Mouse (Mus musculus) heart, postnatal 4 days (tissue): ENCODE data around the gene Nadk. TPM values are rescaled to one million over a fixed set of nuclear protein-coding genes. Genes with fewer than 3 reads are reported as not detected.

Source experiments
- DNase-seq: peaks from one replicate; pipeline ENCODE4 v3.0.0; 2021
- total RNA-seq, 2 experiments: library from RNA; stranded (reverse); gene quantifications; 2 replicates each; pipeline ENCODE4 v1.2.3; 2021

The Nadk gene
- total RNA-seq, 2 experiments from 2014 or later = 33.6 to 36.3 TPM

DNA sequence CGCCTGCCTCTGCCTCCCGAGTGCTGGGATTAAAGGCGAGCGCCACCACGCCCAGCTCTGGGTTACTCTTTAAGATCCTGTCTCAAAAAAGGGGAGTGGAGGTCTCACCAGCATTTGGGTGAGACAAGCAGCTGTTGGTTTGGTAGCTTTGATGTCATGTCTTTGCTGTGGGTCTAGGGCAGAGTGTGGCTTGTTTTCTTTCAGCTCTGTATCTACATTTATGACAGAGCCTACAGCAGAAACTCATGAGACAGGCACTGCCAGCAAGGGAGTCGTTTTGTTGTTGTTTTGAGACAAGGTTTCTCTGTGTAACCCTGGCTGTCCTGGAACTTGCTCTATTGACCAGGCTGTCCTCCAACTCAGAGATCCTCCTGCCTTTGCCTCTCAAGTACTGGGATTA lies 41.6 kb downstream of the Nadk start:
- no peak for DNase-seq

DNA sequence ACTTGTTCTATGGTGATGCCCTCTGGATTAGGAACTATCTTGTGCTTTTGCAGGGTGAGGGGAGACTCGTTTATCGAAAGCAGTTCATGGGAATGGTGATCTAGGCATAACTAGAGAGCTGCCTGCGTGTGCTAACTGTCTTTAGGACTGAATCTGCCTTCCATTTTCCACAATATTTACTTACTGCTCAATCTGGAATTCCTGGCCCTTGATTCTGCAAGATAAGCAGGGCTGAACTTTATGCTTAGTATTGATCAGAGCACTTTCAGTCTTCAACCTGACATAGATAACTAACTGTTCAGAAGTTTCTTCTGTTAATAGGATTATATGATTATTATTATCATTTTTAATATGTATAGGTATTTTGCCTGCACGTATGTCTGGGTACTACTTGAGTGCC lies 43.0 kb downstream of the Nadk start:
- DNase-seq = no peak

DNA sequence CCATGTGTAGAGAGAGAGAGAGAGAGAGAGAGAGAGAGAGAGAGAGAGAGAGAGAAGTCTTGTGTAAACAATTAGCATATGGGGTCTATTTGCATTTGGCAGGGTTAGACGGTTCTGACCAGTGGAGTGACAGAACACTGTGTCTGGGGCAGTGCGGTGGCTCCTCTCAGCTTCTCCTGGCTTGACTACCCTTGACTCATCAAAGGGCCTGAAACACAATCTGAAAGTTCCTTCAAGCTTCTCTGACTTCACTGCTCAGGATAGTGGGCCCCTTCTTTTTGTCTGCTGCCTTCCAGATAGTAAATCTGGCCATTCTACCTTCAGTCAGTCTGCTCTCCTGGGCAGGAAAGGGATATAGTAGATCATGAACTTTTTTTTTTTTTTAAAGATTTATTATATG lies 44.6 kb downstream of the Nadk start:
- DNase-seq = no peak

DNA sequence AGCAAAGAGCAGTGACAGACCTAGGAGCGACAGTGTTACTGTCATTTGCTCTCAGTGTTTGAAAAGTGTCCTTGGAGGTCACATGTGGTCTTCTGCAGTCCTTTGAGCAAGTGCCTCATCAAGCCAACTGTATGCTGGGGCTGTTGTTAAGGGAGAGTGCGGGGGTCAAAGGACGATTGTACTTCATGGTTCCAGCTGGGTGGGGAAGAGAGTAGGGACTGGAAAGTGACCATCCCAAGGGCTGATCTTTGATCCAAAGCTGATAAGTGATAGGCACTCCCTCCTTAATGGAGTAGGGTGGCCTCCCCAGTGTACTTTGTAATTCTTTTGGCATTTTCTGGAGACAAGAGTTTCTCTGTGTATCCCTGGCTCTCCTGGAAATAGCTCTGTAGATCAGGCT lies 49.7 kb downstream of the Nadk start:
- no peak for DNase-seq

DNA sequence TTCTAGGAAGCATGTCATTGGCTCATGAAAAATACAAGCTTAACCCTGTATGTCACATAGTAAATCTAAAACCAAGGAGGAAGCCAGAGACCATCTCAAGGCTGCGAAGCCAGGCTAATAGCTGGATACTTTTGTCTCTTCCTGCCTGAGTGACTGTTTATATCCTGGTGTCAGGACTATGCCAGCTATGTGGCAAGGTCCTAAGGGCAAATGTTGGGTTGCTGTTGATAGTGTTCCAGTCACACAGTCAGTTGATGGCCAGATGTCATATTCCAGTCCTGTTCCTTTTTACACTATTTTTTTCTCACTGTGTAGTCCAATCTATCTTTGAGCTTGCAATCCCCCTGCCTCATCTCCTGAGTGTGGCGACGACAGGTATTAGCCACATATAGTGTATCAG lies 51.1 kb downstream of the Nadk start:
- DNase-seq = no peak

DNA sequence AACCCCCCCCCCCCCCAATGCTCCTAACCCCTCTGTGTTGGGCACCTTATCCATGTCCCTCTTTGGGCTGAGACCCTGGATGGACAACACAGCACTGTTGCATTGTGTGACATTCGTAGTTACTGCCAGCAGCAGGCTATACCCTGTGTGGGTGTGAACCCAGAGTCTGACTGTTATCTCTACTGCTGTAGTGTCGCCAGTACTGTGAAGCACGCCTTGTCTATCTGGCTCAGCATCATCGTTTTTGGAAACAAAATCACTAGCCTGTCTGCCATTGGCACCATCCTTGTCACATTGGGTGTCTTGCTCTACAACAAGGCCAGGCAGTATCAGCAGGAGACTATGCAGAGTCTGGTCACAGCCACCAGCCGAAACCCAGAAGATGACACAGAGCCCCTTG lies 56.1 kb downstream of the Nadk start:
- DNase-seq = no peak

DNA sequence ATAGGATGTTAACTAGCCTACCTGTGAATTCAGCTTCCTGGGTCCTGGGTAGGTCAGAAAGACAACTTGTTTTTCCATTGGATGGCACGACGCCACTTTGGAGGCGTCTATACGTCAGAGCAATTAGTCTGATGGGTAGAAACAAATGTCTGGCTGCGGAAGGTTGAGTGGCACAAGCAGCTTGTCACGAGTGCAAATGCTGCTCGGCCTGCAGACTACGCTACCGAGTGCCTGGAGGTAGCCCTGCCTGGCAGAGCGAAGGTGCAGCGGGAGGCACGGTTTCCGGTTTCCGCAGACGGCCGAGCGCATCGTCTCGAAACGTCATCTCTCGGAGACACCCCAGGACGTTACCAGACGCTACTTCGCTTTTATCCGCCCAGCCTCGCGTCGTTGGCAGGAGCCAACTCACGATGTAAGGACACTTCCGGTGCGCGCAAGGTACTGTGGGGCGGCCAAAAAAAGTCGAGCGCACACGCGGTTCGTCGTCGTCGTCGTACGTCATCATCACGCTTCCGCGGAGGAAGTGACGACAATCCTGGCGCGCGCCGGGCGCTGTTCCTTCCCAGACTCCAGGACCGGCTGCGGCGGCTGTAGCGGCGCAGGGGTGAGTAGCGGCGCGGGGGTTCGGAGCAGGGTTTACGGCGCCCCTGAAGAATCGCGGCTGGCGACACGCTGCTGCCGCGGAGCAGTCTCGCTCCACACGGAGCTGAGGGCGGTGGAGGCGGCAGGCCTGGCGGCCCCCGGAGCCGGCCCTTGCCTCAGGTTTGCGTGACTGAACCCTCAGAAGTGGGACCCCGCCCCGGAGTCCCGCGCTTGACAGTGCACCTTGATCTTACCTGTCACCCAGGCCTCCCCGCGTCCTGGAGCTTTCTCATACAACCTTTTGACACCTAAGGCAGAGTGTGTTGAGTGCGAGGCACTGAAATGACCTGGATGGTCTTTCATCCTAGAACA lies 62.4 kb downstream of the Nadk start, which contains the start of gene Cdk11b:
Gene Cdk11b (plus strand): TSS at position 517 of the 954 bp plus-strand sequence.
- DNase-seq = peak; percentile 96

DNA sequence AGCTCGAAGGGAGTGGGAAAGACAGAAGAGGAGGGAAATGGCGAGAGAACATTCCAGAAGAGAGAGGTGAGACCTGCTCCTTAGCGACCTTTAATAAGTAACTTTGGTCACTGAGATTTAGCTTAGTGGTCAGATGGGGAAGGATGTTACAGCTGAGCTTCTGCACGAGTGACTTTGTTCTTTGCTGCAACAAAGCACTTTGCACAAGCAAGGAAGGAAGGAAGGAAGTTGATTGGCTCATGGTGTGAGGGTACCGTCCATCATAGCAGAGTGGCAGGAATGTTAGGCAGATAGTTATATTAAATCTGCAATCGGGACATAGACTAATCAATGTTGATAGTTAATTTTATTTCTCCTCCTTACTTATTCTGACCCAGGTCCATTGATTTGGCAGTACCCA lies 68.1 kb downstream of the Nadk start:
- no peak for DNase-seq

DNA sequence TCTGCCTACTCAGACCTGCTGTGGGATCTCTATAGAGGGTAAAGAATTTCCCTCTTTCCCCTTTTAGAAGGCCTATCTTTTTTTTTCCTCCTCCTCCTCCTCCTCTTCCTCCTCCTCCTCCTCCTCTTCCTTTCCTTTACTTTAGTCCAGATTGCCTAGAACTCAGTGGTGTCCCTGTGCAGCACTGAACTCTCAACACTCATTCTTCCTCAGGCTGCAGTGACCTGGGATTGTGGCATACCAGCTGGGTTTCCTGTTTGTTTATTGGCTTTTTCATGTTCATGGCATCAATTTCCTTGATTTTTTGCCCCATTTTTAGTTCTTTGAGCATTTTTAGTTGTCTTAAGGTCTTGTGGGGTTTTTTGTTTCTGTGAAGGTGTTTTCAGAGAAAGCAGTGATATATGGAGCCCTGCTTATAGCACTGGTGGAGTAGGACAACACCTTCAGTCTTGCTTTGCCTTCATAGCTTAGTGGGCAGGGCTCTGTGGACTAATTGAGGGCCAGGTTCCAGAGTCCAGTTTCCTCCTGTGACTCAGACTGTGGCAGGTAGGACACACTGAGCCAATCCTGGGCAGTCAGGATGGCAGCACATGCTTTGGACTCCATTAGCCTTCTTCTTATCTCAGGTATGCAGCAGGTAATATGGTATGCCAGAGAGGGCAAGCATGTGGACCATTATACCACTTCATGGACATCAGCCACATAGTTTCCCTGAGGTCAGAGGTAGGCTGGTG lies 73.8 kb downstream of the Nadk start:
- DNase-seq = no peak

Other genes starting within 250 kb of the Nadk start
- gene Prkcz, start 201.0 kb upstream of the Nadk start, total RNA-seq = 1 to 10 TPM; 2.0 to 2.1 TPM
- gene Gabrd, start 164.3 kb upstream of the Nadk start, total RNA-seq = not detected
- gene Cfap74, start 153.2 kb upstream of the Nadk start, total RNA-seq = under 1 TPM; 0.25 to 0.33 TPM
- not detected for gene Tmem52, start 93.3 kb upstream of the Nadk start, total RNA-seq
- gene Gnb1, start 71.0 kb upstream of the Nadk start, total RNA-seq = 100 to 1,000 TPM; 386 to 391 TPM
- gene Slc35e2, start 39.0 kb downstream of the Nadk start, total RNA-seq = 10 to 100 TPM; 15.6 to 16.5 TPM
- gene Cdk11b, start 62.5 kb downstream of the Nadk start, total RNA-seq = 10 to 100 TPM; 30.1 to 32.3 TPM
- gene Gm10563, start 83.0 kb downstream of the Nadk start, total RNA-seq = not detected
- 10 to 100 TPM; 32.3 to 33.1 TPM for gene Mmp23, start 91.0 kb downstream of the Nadk start, total RNA-seq
- gene Mib2, start 106.8 kb downstream of the Nadk start, total RNA-seq = 10 to 100 TPM; 15.9 to 17.7 TPM
- 1 to 10 TPM; 3.5 to 4.7 TPM for gene Fndc10, start 132.0 kb downstream of the Nadk start, total RNA-seq
- 10 to 100 TPM; 60.3 to 64.9 TPM for gene Ssu72, start 142.4 kb downstream of the Nadk start, total RNA-seq
- gene Tmem240, start 172.4 kb downstream of the Nadk start, total RNA-seq = under 1 TPM; 0.36 to 0.43 TPM
- gene Atad3a, start 198.7 kb downstream of the Nadk start, total RNA-seq = 10 to 100 TPM; 82.7 to 89.7 TPM
- gene Vwa1, start 212.3 kb downstream of the Nadk start, total RNA-seq = 10 to 100 TPM; 11.5 to 12.5 TPM
- gene Tmem88b, start 223.5 kb downstream of the Nadk start, total RNA-seq = 1 to 10 TPM; 4.6 to 4.9 TPM
- not detected for gene Ankrd65, start 228.1 kb downstream of the Nadk start, total RNA-seq
- 10 to 100 TPM; 78.1 to 95.5 TPM for gene Mrpl20, start 240.5 kb downstream of the Nadk start, total RNA-seq